Mouse (Mus musculus): Measurements from ENCODE around the gene Lyrm4. TPM values are rescaled to one million over a fixed set of nuclear protein-coding genes. Genes with fewer than 3 reads are reported as not detected.

Lyrm4 gene
- polyA plus RNA-seq, 1 experiment from 2014 or later, result 33.6 TPM

DNA sequence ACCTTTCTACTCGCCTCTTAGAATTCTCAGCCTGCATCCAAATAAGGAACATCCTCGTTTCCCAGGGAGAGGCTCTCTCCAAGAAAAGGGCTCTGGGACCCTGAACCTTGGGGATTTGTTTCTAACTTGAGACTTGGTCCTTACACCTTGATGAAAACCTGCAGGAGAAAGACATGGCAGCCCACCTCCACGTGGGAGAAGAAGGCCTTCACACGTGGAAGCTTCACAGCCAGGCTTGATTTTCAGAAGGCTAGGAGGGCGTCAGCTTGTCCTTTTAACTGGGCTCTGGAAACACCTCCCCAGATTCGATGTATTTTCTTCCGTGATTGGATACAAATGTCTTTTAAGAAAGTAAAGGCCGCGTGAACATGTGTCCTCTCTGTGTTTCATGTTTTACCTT is 147.5 kb downstream of the Lyrm4 start:
- H3K4me3 ChIP-seq, result peak overlapping the region; percentile 65
- peaks cover 23% of the 10 kb centered on the region for H3K4me1 ChIP-seq (replicated peaks)
- H3K4me2 ChIP-seq, result peak overlapping the region; percentile 100
- H3K9me3 ChIP-seq, result no peaks in the 10 kb centered on the region
- WGBS, result 26% methylated on average over 9 of the region's 9 CpGs
- no peaks in the 10 kb centered on the region for H3K36me3 ChIP-seq
- no peak overlapping the region for H3K27ac ChIP-seq
- peak overlapping the region; percentile 72; the same call in 1 of the 2 replicates for H3K9ac ChIP-seq
- peaks cover 45% of the 10 kb centered on the region for H3K27me3 ChIP-seq
- ATAC-seq (ENCODE audit: low FRiP score), result no peak

DNA sequence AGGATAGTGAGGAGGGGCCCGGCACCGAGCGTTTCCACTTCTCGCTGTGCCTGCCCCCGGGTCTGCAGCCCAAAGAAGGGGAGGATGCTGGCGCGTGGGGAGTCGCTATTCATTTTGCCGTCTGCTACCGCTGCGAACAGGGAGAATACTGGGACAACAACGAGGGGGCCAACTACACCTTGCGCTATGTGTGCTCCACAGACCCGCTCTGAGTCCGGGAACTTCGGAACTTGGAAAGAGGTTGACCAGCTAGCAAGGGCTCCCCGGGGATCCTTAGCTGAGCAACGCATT is 147.9 kb downstream of the Lyrm4 start:
- under 1% methylated on average over 18 of the region's 18 CpGs for WGBS
- peak overlapping the region; percentile 100 for H3K4me2 ChIP-seq
- H3K4me1 ChIP-seq (replicated peaks), result peaks cover 23% of the 10 kb centered on the region
- ATAC-seq (ENCODE audit: low FRiP score), result peak; percentile 2; the same call in 1 of the 2 replicates
- peak overlapping the region; percentile 72 for H3K9ac ChIP-seq
- no peaks in the 10 kb centered on the region for H3K9me3 ChIP-seq
- H3K27ac ChIP-seq, result no peak overlapping the region
- H3K4me3 ChIP-seq, result peak overlapping the region; percentile 65
- H3K36me3 ChIP-seq, result no peaks in the 10 kb centered on the region
- peaks cover 45% of the 10 kb centered on the region for H3K27me3 ChIP-seq

GRCm38 (mm10) chr13:35968719-35969430 is 148.5 kb downstream of the Lyrm4 start:
- no peak overlapping the region for H3K27ac ChIP-seq
- WGBS, result under 1% methylated on average over 57 of the region's 57 CpGs
- ATAC-seq (ENCODE audit: low FRiP score), result peak; percentile 88

DNA sequence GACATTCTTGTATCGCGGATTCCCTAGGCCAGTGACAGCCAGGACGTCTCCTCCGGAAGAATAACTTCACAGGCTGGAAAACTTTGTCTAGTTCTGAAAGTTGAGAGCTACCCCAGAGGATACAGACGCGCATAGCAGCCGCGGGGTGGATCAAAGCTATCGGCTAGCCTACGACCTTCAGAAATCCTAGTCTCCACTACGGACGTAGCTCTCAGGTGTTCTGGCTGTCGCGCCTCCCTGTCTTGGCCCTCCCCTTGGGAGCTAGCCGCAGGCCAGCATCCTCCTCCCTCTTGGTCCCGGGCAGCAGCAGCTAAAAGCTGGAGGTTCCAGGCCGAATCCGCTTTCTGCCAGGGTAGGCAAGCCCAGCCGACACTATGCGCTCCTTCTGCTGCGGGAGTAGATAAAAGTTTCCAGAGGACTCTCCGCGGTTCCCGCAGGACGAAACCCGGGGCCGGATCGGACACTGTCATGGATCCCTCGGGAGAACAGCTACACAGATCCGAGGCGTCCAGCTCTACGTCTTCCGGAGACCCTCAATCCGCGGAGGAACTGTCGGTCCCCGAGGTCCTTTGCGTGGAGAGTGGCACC is 149.1 kb downstream of the Lyrm4 start:
- H3K4me1 ChIP-seq (replicated peaks), result peaks cover 23% of the 10 kb centered on the region
- H3K27me3 ChIP-seq, result peaks cover 45% of the 10 kb centered on the region
- ATAC-seq (ENCODE audit: low FRiP score), result peak; percentile 55
- under 1% methylated on average over 38 of the region's 38 CpGs for WGBS
- peak overlapping the region; percentile 65 for H3K4me3 ChIP-seq
- H3K4me2 ChIP-seq, result peak overlapping the region; percentile 100
- peak overlapping the region; percentile 72 for H3K9ac ChIP-seq
- no peak overlapping the region for H3K27ac ChIP-seq
- no peaks in the 10 kb centered on the region for H3K36me3 ChIP-seq
- no peaks in the 10 kb centered on the region for H3K9me3 ChIP-seq

More at GRCm38 (mm10) chr13:35968719-35969430, 148.5 kb downstream of the Lyrm4 start:
- Histone ChIP-seq H3K4me2 (peak overlapping the region; percentile 100), H3K27me3 (peaks cover 45% of the 10 kb centered on the region), H3K9ac (peak overlapping the region; percentile 72), H3K9me3 (no peaks in the 10 kb centered on the region), H3K4me3 (peak overlapping the region; percentile 65), H3K4me1 (replicated peaks) (peaks cover 23% of the 10 kb centered on the region), H3K36me3 (no peaks in the 10 kb centered on the region)

GRCm38 (mm10) chr13:35967690-35968089 is 149.6 kb downstream of the Lyrm4 start:
- Histone ChIP-seq H3K4me3 (peak overlapping the region; percentile 65), H3K36me3 (no peaks in the 10 kb centered on the region), H3K27me3 (peaks cover 45% of the 10 kb centered on the region), H3K9me3 (no peaks in the 10 kb centered on the region), H3K9ac (peak overlapping the region; percentile 72; the same call in 1 of the 2 replicates), H3K27ac (no peak overlapping the region), H3K4me1 (replicated peaks) (peaks cover 23% of the 10 kb centered on the region), H3K4me2 (peak overlapping the region; percentile 100)
- 5% methylated on average over 15 of the region's 15 CpGs for WGBS
- ATAC-seq (ENCODE audit: low FRiP score), result peak; percentile 30; the same call in 1 of the 2 replicates

GRCm38 (mm10) chr13:35963583-35963982 is 153.7 kb downstream of the Lyrm4 start:
- Histone ChIP-seq H3K9ac (no peak overlapping the region), H3K4me3 (no peak overlapping the region), H3K4me2 (no peak overlapping the region), H3K4me1 (replicated peaks) (peaks cover 11% of the 10 kb centered on the region), H3K27me3 (peaks cover 23% of the 10 kb centered on the region), H3K27ac (no peak overlapping the region), H3K36me3 (no peaks in the 10 kb centered on the region), H3K9me3 (no peaks in the 10 kb centered on the region)
- WGBS, result 91% methylated on average over 4 of the region's 4 CpGs
- no peak for ATAC-seq (ENCODE audit: low FRiP score)

GRCm38 (mm10) chr13:35959391-35960067 is 157.8 kb downstream of the Lyrm4 start:
- WGBS, result 78% methylated on average over 12 of the region's 12 CpGs
- Histone ChIP-seq H3K27ac (no peak overlapping the region), H3K9me3 (no peaks in the 10 kb centered on the region), H3K4me3 (no peak overlapping the region), H3K36me3 (no peaks in the 10 kb centered on the region), H3K27me3 (no peaks in the 10 kb centered on the region), H3K4me2 (no peak overlapping the region), H3K9ac (no peak overlapping the region), H3K4me1 (replicated peaks) (no peaks in the 10 kb centered on the region)
- ATAC-seq (ENCODE audit: low FRiP score), result no peak

DNA sequence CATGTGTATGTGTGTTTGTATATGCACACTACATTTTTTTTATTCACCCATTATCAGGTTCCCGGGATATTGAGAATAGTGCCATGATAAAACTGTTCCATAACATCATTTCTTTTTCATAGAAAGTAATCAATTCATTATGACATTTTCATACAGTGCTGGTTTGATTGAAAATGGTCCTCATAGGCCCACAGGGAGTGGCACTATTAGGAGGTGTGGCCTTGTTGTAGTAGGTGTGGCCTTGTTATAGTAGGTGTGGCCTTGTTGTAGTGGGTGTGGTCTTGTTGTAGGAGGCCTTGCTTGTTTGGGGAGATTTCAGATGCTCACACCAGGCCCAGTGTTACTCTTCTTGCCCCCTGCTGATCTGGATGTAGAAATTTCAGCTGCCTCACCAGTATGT is 158.8 kb downstream of the Lyrm4 start, which contains the start of gene Ppp1r3g:
Gene Ppp1r3g (plus strand): TSS at position 301 of the 400 bp plus-strand sequence.
- H3K4me2 ChIP-seq, result no peak within 1 kb of the TSS
- no peaks in the 10 kb centered on the region for H3K4me1 ChIP-seq (replicated peaks)
- no peaks in the 10 kb centered on the region for H3K9me3 ChIP-seq
- H3K27ac ChIP-seq, result no peak within 1 kb of the TSS
- no peak within 1 kb of the TSS for H3K9ac ChIP-seq
- WGBS, result 96% methylated on average over 1 of the region's 1 CpGs
- H3K4me3 ChIP-seq, result no peak within 1 kb of the TSS
- ATAC-seq (ENCODE audit: low FRiP score), result no peak
- no peaks in the 10 kb centered on the region for H3K36me3 ChIP-seq
- H3K27me3 ChIP-seq, result no peaks in the 10 kb centered on the region

GRCm38 (mm10) chr13:35949814-35950455 is 167.4 kb downstream of the Lyrm4 start:
- Histone ChIP-seq H3K36me3 (no peaks in the 10 kb centered on the region), H3K4me1 (replicated peaks) (no peaks in the 10 kb centered on the region), H3K9ac (no peak overlapping the region), H3K4me2 (no peak overlapping the region), H3K4me3 (no peak overlapping the region), H3K9me3 (no peaks in the 10 kb centered on the region), H3K27me3 (no peaks in the 10 kb centered on the region), H3K27ac (no peak overlapping the region)
- ATAC-seq (ENCODE audit: low FRiP score), result no peak
- 89% methylated on average over 17 of the region's 17 CpGs for WGBS

DNA sequence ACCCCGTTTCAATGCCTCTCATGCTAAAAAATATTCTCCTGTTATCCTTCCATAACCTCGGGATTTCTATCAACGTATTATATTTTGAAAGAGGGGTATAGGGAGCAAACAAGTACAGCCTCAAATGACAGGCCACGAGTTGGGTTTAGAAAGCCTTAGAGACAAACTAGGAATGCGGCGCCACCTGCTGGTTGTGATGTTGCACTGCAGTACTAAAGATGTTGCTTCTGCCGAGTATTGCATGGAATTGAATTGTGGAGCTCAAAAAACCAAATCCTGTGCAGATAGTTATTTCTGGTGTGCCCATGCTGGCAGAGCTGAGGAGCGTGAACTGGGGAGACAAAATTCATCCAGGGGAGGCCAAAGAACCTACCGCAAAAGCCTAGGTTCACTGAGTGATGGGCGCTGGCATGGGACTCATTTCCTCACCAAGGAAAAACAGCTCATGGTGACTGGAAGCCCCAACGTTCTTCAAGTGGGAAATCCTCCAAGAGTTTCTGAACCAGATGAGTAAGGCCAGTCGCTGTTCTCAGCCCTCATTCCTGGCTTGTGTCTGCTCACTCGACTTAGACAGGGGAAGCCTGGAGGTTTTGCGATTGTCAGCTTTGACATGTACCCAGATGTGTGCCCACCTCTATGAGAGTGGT is 169.8 kb downstream of the Lyrm4 start:
- H3K4me2 ChIP-seq, result no peak overlapping the region

GRCm38 (mm10) chr13:35946659-35947353 is 170.5 kb downstream of the Lyrm4 start:
- Histone ChIP-seq H3K27ac (no peak overlapping the region), H3K27me3 (no peaks in the 10 kb centered on the region), H3K4me2 (no peak overlapping the region), H3K4me3 (no peak overlapping the region), H3K4me1 (replicated peaks) (no peaks in the 10 kb centered on the region), H3K9ac (0 out of 2 replicates have a peak overlapping the region, but pooled peaks have one; percentile 51), H3K9me3 (no peaks in the 10 kb centered on the region), H3K36me3 (no peaks in the 10 kb centered on the region)
- no peak for ATAC-seq (ENCODE audit: low FRiP score)
- 77% methylated on average over 20 of the region's 20 CpGs for WGBS

More for the DNA sequence above, 169.8 kb downstream of the Lyrm4 start:
- no peak overlapping the region for H3K4me3 ChIP-seq
- H3K27me3 ChIP-seq, result no peaks in the 10 kb centered on the region
- WGBS, result 26% methylated on average over 14 of the region's 14 CpGs
- H3K9me3 ChIP-seq, result no peaks in the 10 kb centered on the region
- ATAC-seq (ENCODE audit: low FRiP score), result peak; percentile 73; the same call in 1 of the 2 replicates
- no peak overlapping the region for H3K27ac ChIP-seq
- no peak overlapping the region for H3K9ac ChIP-seq
- H3K4me1 ChIP-seq (replicated peaks), result no peaks in the 10 kb centered on the region
- no peaks in the 10 kb centered on the region for H3K36me3 ChIP-seq
